In genomic region chr6:25767073-25767472, GRCm38 (mm10) we compare ENCODE assay signal across 9 mouse cellular contexts. TPM values are rescaled to one million over a fixed set of nuclear protein-coding genes. Genes with fewer than 3 reads are reported as not detected.
DNase-seq lines count a peak whose midpoint lies in the region; ATAC-seq and TF ChIP-seq lines count a peak whose summit lies in the region.
"Had no signal": no experiment of that assay in that cellular context is flagged by ENCODE, and none has a peak within 500 bp of the region (broad histone marks: within the 10 kb centered on the region; RNA-seq: fewer than 3 reads in every experiment).

No protein-coding gene starts in this region.

- ATAC-seq in midbrain, embryonic 13.5 days = peak; percentile 95

- H3K4me2 ChIP-seq in midbrain, embryonic 13.5 days (replicated peaks) = peak overlapping the region; percentile 42
- H3K4me2 ChIP-seq: liver, embryonic 15.5 days had no signal

- no peaks in the 10 kb centered on the region for H3K9me3 ChIP-seq in midbrain, embryonic 13.5 days
- H3K9me3 ChIP-seq: liver, embryonic 15.5 days had no signal

- no peak overlapping the region for H3K9ac ChIP-seq in midbrain, embryonic 13.5 days (replicated peaks)
- H3K9ac ChIP-seq: liver, embryonic 15.5 days had no signal

- 0 out of 2 replicates have a peak, but pooled peaks have one; percentile 20 for TF ChIP-seq CTCF in kidney, adult 2 months (conservative IDR thresholded peaks at IDR 0.05; ENCODE audit: insufficient read depth, insufficient read length, low read depth, low read length)

- no peaks in the 10 kb centered on the region for H3K36me3 ChIP-seq in kidney, adult 2 months (ENCODE audit: control insufficient read depth, insufficient read depth, low read length)
- H3K36me3 ChIP-seq in midbrain, embryonic 13.5 days = peaks cover 24% of the 10 kb centered on the region

- no peak overlapping the region for H3K4me3 ChIP-seq in kidney, adult 2 months (ENCODE audit: insufficient read depth, low read depth, low read length)
- no peak overlapping the region; the same call in 1 of the 2 replicates for H3K4me3 ChIP-seq in midbrain, embryonic 13.5 days (replicated peaks)
- H3K4me3 ChIP-seq: liver, embryonic 15.5 days had no signal

- H3K27ac ChIP-seq in kidney, adult 2 months (ENCODE audit: insufficient read depth, low read depth, low read length) = no peak overlapping the region
- H3K27ac ChIP-seq in midbrain, embryonic 13.5 days = no peak overlapping the region
- H3K27ac ChIP-seq: liver, embryonic 15.5 days had no signal

- peak; percentile 1 for DNase-seq in kidney, adult 2 months
- no peak for DNase-seq in kidney, adult 18-20 months
- peak; percentile 14 for DNase-seq in WW6 (ENCODE audit: low read depth, low spot score)
- peak; percentile 32 for DNase-seq in embryo, embryonic 11.5 days (ENCODE audit: low read depth, low spot score)
- peak; percentile 6 for DNase-seq in kidney, postnatal 14 days
- no peak for DNase-seq in spleen, postnatal 36 days (ENCODE audit: low spot score in 2 of 2)
- no peak for DNase-seq in lung, postnatal 4 days

- H3K27me3 ChIP-seq in kidney, adult 2 months (replicated peaks; ENCODE audit: control insufficient read depth, insufficient read depth, low read length) = no peaks in the 10 kb centered on the region
- H3K27me3 ChIP-seq in midbrain, embryonic 13.5 days = no peaks in the 10 kb centered on the region
- H3K27me3 ChIP-seq: liver, embryonic 15.5 days had no signal

- 61% methylated on average over 7 of the region's 7 CpGs for WGBS in kidney, adult 2 months
- WGBS in midbrain, embryonic 13.5 days = 21% methylated on average over 7 of the region's 7 CpGs

- TF ChIP-seq POLR2A in kidney, adult 2 months (IDR thresholded peaks at IDR 0.05; ENCODE audit: low read depth, low read length) = no peak

- H3K4me1 ChIP-seq in kidney, adult 2 months (ENCODE audit: control insufficient read depth, insufficient read depth, low read length) = no peaks in the 10 kb centered on the region
- H3K4me1 ChIP-seq in midbrain, embryonic 13.5 days (replicated peaks) = peaks cover 8% of the 10 kb centered on the region
- H3K4me1 ChIP-seq: liver, embryonic 15.5 days had no signal

RNA-seq across cellular contexts. Expression of gene Pot1a, which starts 42.0 kb away (rescaled TPM):
- 4.1 and 4.8 TPM in 2 replicates for polyA plus RNA-seq in kidney, adult 2 months (2012; rRNA removed)
- 32.8 and 33.4 TPM in 2 replicates for polyA plus RNA-seq in midbrain, embryonic 13.5 days (2015; fragmentation: Nextera tagmentation; extraction: Ambion mirVana)

Comparison
In these comparisons a context has a peak if more than half of its experiments do, and no peak if none do; other contexts are left out.
1. DNase-seq: peak in kidney, adult 2 months (single experiment), WW6 (single experiment), embryo, embryonic 11.5 days (single experiment) and kidney, postnatal 14 days (single experiment); none in kidney, adult 18-20 months (single experiment), spleen, postnatal 36 days (0 of 2) and lung, postnatal 4 days (0 of 2).